Mouse (Mus musculus): Measurements from ENCODE around the gene Paf1. TPM values are rescaled to one million over a fixed set of nuclear protein-coding genes. Genes with fewer than 3 reads are reported as not detected.

Gene Paf1
- polyA plus RNA-seq, 1 experiment = 78.4 TPM

- H3K27ac ChIP-seq (ENCODE audit: insufficient read depth, low read depth, low read length) = peak within 1 kb of the TSS; percentile 99
- TF ChIP-seq CTCF (conservative IDR thresholded peaks at IDR 0.05; ENCODE audit: insufficient read depth, insufficient read length, low read depth, low read length) (no peak), POLR2A (IDR thresholded peaks at IDR 0.05; ENCODE audit: low read depth, low read length) (no peak)
- DNase-seq = no peak
- peak within 1 kb of the TSS; percentile 85 for H3K4me3 ChIP-seq (ENCODE audit: insufficient read depth, low read depth, low read length)
- 48% methylated on average over 17 of the region's 17 CpGs for whole genome bisulfite sequencing
- H3K36me3 ChIP-seq (ENCODE audit: control insufficient read depth, insufficient read depth, low read length) = peaks cover 8% of the 10 kb centered on the region
- H3K4me1 ChIP-seq (ENCODE audit: control insufficient read depth, insufficient read depth, low read length) = peaks cover 31% of the 10 kb centered on the region
- no peaks in the 10 kb centered on the region for H3K27me3 ChIP-seq (replicated peaks; ENCODE audit: control insufficient read depth, insufficient read depth, low read length)
These were observed 12.3 kb upstream of the Paf1 start, which contains the start of gene Zfp36 for GRCm38 (mm10) chr7:28380237-28381016. Gene Zfp36 (minus strand): TSS chr7:28380253.

- peaks cover 30% of the 10 kb centered on the region for H3K4me1 ChIP-seq (ENCODE audit: control insufficient read depth, insufficient read depth, low read length)
- WGBS = 9% methylated on average over 30 of the region's 30 CpGs
These were observed 11.5 kb upstream of the Paf1 start for GRCm38 (mm10) chr7:28381017-28381790.

GRCm38 (mm10) chr7:28381938-28382337 is 10.8 kb upstream of the Paf1 start:
- Histone ChIP-seq H3K27me3 (replicated peaks; ENCODE audit: control insufficient read depth, insufficient read depth, low read length) (no peaks in the 10 kb centered on the region), H3K27ac (ENCODE audit: insufficient read depth, low read depth, low read length) (peak overlapping the region; percentile 99), H3K4me3 (ENCODE audit: insufficient read depth, low read depth, low read length) (peak overlapping the region; percentile 43), H3K36me3 (ENCODE audit: control insufficient read depth, insufficient read depth, low read length) (peaks cover 8% of the 10 kb centered on the region), H3K4me1 (ENCODE audit: control insufficient read depth, insufficient read depth, low read length) (peaks cover 33% of the 10 kb centered on the region)
- TF ChIP-seq POLR2A (IDR thresholded peaks at IDR 0.05; ENCODE audit: low read depth, low read length) = no peak
- TF ChIP-seq CTCF (conservative IDR thresholded peaks at IDR 0.05; ENCODE audit: insufficient read depth, insufficient read length, low read depth, low read length) = no peak
- peak; percentile 95 for DNase-seq
- 1% methylated on average over 20 of the region's 20 CpGs for WGBS

More at GRCm38 (mm10) chr7:28381017-28381790, 11.5 kb upstream of the Paf1 start:
- TF ChIP-seq POLR2A (IDR thresholded peaks at IDR 0.05; ENCODE audit: low read depth, low read length) (no peak), CTCF (conservative IDR thresholded peaks at IDR 0.05; ENCODE audit: insufficient read depth, insufficient read length, low read depth, low read length) (no peak)
- H3K4me3 ChIP-seq (ENCODE audit: insufficient read depth, low read depth, low read length) = peak overlapping the region; percentile 43
- H3K27ac ChIP-seq (ENCODE audit: insufficient read depth, low read depth, low read length) = peak overlapping the region; percentile 99
- H3K27me3 ChIP-seq (replicated peaks; ENCODE audit: control insufficient read depth, insufficient read depth, low read length) = no peaks in the 10 kb centered on the region
- peak; percentile 87 for DNase-seq
- H3K36me3 ChIP-seq (ENCODE audit: control insufficient read depth, insufficient read depth, low read length) = peaks cover 8% of the 10 kb centered on the region

GRCm38 (mm10) chr7:28382347-28382951 is 10.3 kb upstream of the Paf1 start:
- WGBS = 15% methylated on average over 10 of the region's 12 CpGs
- H3K27ac ChIP-seq (ENCODE audit: insufficient read depth, low read depth, low read length) = peak overlapping the region; percentile 89
- H3K4me1 ChIP-seq (ENCODE audit: control insufficient read depth, insufficient read depth, low read length) = peaks cover 30% of the 10 kb centered on the region
- H3K36me3 ChIP-seq (ENCODE audit: control insufficient read depth, insufficient read depth, low read length) = peaks cover 5% of the 10 kb centered on the region
- no peak for DNase-seq
- TF ChIP-seq CTCF (conservative IDR thresholded peaks at IDR 0.05; ENCODE audit: insufficient read depth, insufficient read length, low read depth, low read length) (no peak), POLR2A (IDR thresholded peaks at IDR 0.05; ENCODE audit: low read depth, low read length) (no peak)
- H3K4me3 ChIP-seq (ENCODE audit: insufficient read depth, low read depth, low read length) = peak overlapping the region; percentile 3; the same call in 1 of the 2 replicates
- no peaks in the 10 kb centered on the region for H3K27me3 ChIP-seq (replicated peaks; ENCODE audit: control insufficient read depth, insufficient read depth, low read length)

DNA sequence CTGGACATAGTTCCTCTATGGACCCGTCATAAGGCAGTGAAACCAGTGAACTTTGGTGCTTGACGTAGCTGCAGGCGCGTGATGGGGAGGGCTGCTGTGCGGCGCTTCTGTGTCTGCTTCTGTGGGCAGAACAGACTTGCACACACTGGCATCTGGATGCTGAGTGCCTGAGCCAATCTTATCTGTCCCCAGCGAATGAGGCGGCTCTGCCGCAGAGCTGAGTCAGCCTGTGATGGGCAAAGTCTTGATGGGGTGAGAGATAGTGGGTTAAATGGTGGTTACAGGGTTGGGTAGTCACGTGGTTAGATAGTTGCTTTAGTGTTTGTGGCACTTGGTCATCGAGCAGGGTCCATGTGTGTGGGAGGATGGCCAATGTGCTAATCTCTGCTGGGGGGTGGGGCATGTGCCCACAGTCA is 9.8 kb upstream of the Paf1 start:
- H3K27me3 ChIP-seq (replicated peaks; ENCODE audit: control insufficient read depth, insufficient read depth, low read length) = no peaks in the 10 kb centered on the region
- WGBS = 24% methylated on average over 11 of the region's 11 CpGs
- H3K36me3 ChIP-seq (ENCODE audit: control insufficient read depth, insufficient read depth, low read length) = no peaks in the 10 kb centered on the region; the same call in 1 of the 2 replicates
- no peak overlapping the region for H3K4me3 ChIP-seq (ENCODE audit: insufficient read depth, low read depth, low read length)
- peaks cover 30% of the 10 kb centered on the region for H3K4me1 ChIP-seq (ENCODE audit: control insufficient read depth, insufficient read depth, low read length)
- no peak for TF ChIP-seq CTCF (conservative IDR thresholded peaks at IDR 0.05; ENCODE audit: insufficient read depth, insufficient read length, low read depth, low read length)
- peak; percentile 34 for TF ChIP-seq POLR2A (IDR thresholded peaks at IDR 0.05; ENCODE audit: low read depth, low read length)
- DNase-seq = peak; percentile 80
- peak overlapping the region; percentile 89 for H3K27ac ChIP-seq (ENCODE audit: insufficient read depth, low read depth, low read length)

DNA sequence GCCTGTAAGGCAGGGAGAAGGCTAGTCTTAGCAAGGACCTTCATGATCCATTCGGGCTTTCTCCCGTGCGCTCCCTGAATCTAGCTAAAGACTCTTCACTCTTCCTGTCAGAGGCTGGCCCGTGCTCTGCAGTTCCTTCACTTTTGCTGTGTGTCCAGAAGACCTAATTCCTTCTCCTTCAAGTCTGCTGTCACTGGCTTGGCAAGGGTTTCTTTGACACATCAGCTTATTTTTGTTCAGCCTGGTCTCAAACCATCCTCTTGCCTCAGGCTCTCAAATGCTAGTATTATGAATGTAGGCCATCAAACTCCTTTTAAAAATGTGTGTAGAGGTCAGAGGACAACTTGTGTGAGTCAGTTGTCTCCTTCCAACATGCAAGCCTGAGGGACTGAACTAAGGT is 9.1 kb upstream of the Paf1 start:
- Histone ChIP-seq H3K27ac (ENCODE audit: insufficient read depth, low read depth, low read length) (peak overlapping the region; percentile 89), H3K4me3 (ENCODE audit: insufficient read depth, low read depth, low read length) (no peak overlapping the region), H3K27me3 (replicated peaks; ENCODE audit: control insufficient read depth, insufficient read depth, low read length) (no peaks in the 10 kb centered on the region), H3K36me3 (ENCODE audit: control insufficient read depth, insufficient read depth, low read length) (no peaks in the 10 kb centered on the region), H3K4me1 (ENCODE audit: control insufficient read depth, insufficient read depth, low read length) (peaks cover 30% of the 10 kb centered on the region)
- 68% methylated on average over 4 of the region's 4 CpGs for WGBS
- DNase-seq = no peak
- TF ChIP-seq POLR2A (IDR thresholded peaks at IDR 0.05; ENCODE audit: low read depth, low read length) (no peak), CTCF (conservative IDR thresholded peaks at IDR 0.05; ENCODE audit: insufficient read depth, insufficient read length, low read depth, low read length) (no peak)
